Mouse (Mus musculus) spleen, adult 2 months (tissue): ENCODE results near the gene Gm14569. TPM values are rescaled to one million over a fixed set of nuclear protein-coding genes. Genes with fewer than 3 reads are reported as not detected.

Experiments
- DNase-seq, 2 experiments: peaks; one replicate each; pipeline versions ENCODE4 v3.0.0 to v3.0.0-alpha.2; 2012 to 2021; ENCODE audit warnings: low spot score in 2 of 2, low read depth in 1 of 2
- H3K27ac ChIP-seq: fragments of 200-500 bp; 2 replicates; pipeline ENCODE4 v1.5.1; 2012; ENCODE audit warnings: low read length, inconsistent platforms; ENCODE audit not compliant: insufficient read depth
- H3K27me3 ChIP-seq: fragments of 200-500 bp; 2 replicates; pipeline ENCODE4 v1.6.1; 2012; ENCODE audit warnings: mild to moderate bottlenecking, moderate library complexity, low read length, inconsistent platforms; ENCODE audit not compliant: control insufficient read depth, insufficient read depth
- H3K36me3 ChIP-seq: fragments of 200-500 bp; 2 replicates; pipeline ENCODE4 v1.6.1; 2012; ENCODE audit warnings: mild to moderate bottlenecking, low read length, inconsistent platforms; ENCODE audit not compliant: control insufficient read depth, insufficient read depth
- H3K4me1 ChIP-seq: fragments of 200-500 bp; 2 replicates; pipeline ENCODE4 v1.6.1; 2011; ENCODE audit warnings: inconsistent platforms; ENCODE audit not compliant: control insufficient read depth, insufficient read depth, insufficient read length
- H3K4me3 ChIP-seq: fragments of 200-500 bp; 2 replicates; pipeline ENCODE4 v1.5.1; 2011; ENCODE audit warnings: mild to moderate bottlenecking, inconsistent platforms; ENCODE audit not compliant: insufficient read depth, insufficient read length; ENCODE audit errors: extremely low read depth
- CTCF ChIP-seq: fragments of 200-500 bp; IDR thresholded peaks from 2 replicates; pipeline ENCODE4 v1.5.1; 2011; ENCODE audit warnings: mild to moderate bottlenecking, inconsistent platforms; ENCODE audit not compliant: insufficient read depth, insufficient read length, insufficient replicate concordance; ENCODE audit errors: extremely low read depth
- POLR2A ChIP-seq: fragments of 200-500 bp; IDR thresholded peaks from 2 replicates; pipeline ENCODE4 v1.6.1; 2011; ENCODE audit warnings: low read depth, low read length, inconsistent platforms
- WGBS: fragments of 180-500 bp; shearing (Covaris S2); methylation state at CpG from one replicate; pipeline ENCODE4 v1.1.7; 2018; 5-methylcytosine and 5-hydroxymethylcytosine counted together
- polyA plus RNA-seq: library from polyadenylated mRNA; depleted of rRNA; stranded (reverse); fragments of >200 nt; gene quantifications from 2 replicates; pipeline ENCODE4 v1.2.3, GENCODE M21; 2012; rRNA removed

The Gm14569 gene
- polyA plus RNA-seq, 1 experiment, result not detected

DNA sequence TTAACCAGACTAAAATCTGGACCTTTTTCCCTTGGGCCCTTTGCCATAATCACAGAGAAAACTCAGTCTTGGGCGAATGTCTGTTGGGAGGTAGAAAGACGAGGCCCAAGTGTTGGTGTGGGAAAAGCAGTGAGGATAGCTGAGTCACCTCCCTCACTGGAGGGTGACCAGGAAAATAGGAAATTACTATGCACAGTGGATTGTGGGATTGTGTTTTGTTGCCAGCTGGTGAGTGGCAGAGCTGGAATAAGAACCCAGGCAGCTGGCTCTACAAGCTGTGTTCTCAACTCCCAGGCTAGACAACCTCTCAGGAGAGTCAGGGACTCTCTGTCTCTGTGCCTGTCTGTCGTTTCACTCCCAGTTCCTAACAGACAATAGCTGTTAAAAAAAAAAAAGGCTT is 101.7 kb downstream of the Gm14569 start:
- Histone ChIP-seq H3K27ac (no peak overlapping the region), H3K27me3 (no peaks in the 10 kb centered on the region), H3K36me3 (no peaks in the 10 kb centered on the region), H3K4me3 (no peak overlapping the region), H3K4me1 (no peaks in the 10 kb centered on the region)
- DNase-seq, result no peak
- WGBS, result 66% methylated on average over 3 of the region's 3 CpGs
- TF ChIP-seq CTCF (no peak), POLR2A (no peak)

DNA sequence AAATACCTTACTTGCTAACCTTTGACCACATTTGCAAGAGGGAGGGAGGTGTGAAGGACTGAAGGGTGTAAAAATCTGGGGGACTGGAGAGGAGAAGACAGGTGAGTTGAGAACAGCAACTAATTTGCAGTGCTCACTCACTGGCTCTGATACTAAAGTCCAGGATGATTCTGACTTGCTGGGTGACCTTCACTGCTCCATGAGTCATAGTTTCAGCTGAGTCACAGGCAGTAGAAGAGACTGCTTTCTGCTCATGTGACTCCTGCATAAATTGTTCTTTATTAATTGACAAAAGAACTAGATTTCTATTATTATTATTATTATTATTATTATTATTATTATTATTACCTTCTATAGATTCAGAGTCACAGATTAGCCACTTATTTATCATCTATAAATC is 106.3 kb downstream of the Gm14569 start:
- H3K36me3 ChIP-seq, result no peaks in the 10 kb centered on the region
- H3K4me1 ChIP-seq, result no peaks in the 10 kb centered on the region
- DNase-seq, result no peak
- H3K27ac ChIP-seq, result no peak overlapping the region
- no peaks in the 10 kb centered on the region for H3K27me3 ChIP-seq
- no peak overlapping the region for H3K4me3 ChIP-seq
- TF ChIP-seq POLR2A (no peak), CTCF (no peak)

Other genes starting within 250 kb of the Gm14569 start
- 0.13 and 0.23 TPM in 2 replicates for gene Lonrf3, start 163.5 kb downstream of the Gm14569 start, polyA plus RNA-seq
- not detected in 2 replicates for gene Gm6268, start 90.5 kb downstream of the Gm14569 start, polyA plus RNA-seq
- gene Pgrmc1, start 106.4 kb upstream of the Gm14569 start, polyA plus RNA-seq, result 25.6 and 34.9 TPM in 2 replicates
- gene Akap17b, start 153.6 kb upstream of the Gm14569 start, polyA plus RNA-seq, result 0.26 and 0.36 TPM in 2 replicates